Mouse (Mus musculus): ENCODE measurements at regions not wholly inside any gene's neighbourhood (a gene's known extent, or its start where the extent isn't known, plus 50 kb on each side); places are given as distances from the start of the nearest gene placed in this dataset.

DNA sequence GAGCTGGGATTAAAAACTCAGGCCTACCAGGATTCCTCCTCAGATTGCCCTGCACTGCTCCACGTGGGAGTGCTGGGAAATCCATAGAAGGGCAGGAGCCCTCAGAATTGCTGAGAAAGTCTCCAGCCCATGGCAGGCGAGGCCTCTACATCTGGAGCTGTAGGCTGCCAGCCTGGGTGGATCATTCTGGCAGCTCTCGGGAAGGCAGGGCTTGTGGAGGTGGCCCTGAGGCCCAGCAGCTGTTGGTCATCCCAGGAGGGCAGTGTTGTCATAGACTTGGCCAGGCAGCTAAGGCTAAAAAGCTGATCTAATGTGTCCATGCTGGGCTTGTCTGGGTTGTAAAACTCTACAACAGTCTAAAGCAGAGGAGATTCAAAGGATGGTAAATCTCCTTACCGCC, 101.6 kb upstream of the Aldh1a3 start:
- 51% methylated on average over 4 of the region's 4 CpGs for WGBS
- H3K27me3 ChIP-seq (ENCODE audit: control insufficient read depth, insufficient read depth, low read length): no peaks in the 10 kb centered on the region
- H3K36me3 ChIP-seq (ENCODE audit: control insufficient read depth, insufficient read depth, low read length): no peaks in the 10 kb centered on the region
- no peak overlapping the region for H3K9ac ChIP-seq (ENCODE audit: low read length)
- TF ChIP-seq CTCF (IDR thresholded peaks at IDR 0.05; ENCODE audit: low read depth) (no peak), EP300 (optimal IDR thresholded peaks at IDR 0.05) (no peak)
- ATAC-seq (ENCODE audit: low FRiP score, low TSS enrichment): peak; percentile 64; the same call in 1 of the 2 replicates
- DNase-seq (ENCODE audit: low spot score): no peak
- H3K4me2 ChIP-seq (replicated peaks; ENCODE audit: low read depth): no peak overlapping the region
- H3K9me3 ChIP-seq (ENCODE audit: control insufficient read depth, low read length): no peaks in the 10 kb centered on the region
- H3K27ac ChIP-seq (replicated peaks): 0 out of 2 replicates have a peak overlapping the region, but pooled peaks have one; percentile 30
- H3K4me3 ChIP-seq (ENCODE audit: low read depth, low read length): no peak overlapping the region
- H3K4me1 ChIP-seq (replicated peaks; ENCODE audit: control insufficient read depth, insufficient read depth): no peaks in the 10 kb centered on the region

DNA sequence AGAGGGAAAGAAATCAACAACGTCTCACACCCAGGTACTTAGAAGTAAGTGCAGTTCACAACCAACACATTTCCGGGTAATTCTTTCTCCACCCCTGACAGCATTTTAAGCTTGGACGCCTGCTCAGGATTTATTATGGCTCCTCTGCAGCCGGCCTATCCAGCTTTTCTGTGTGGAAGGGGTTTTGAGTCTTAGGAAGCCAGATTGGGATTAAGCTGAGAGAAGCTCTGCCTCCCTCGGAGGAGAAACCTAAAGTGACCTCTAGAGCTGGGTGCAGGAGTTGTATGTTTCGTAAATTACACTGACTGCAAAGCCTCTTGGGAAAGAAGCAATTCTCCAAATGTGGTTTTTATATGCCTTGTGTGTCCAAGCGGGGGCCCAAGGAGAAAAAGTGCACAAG, 96.6 kb upstream of the Aldh1a3 start:
- Histone ChIP-seq H3K4me3 (ENCODE audit: low read depth, low read length) (no peak overlapping the region), H3K27ac (replicated peaks) (no peak overlapping the region; the same call in 1 of the 2 replicates), H3K9me3 (ENCODE audit: control insufficient read depth, low read length) (no peaks in the 10 kb centered on the region), H3K4me1 (replicated peaks; ENCODE audit: control insufficient read depth, insufficient read depth) (no peaks in the 10 kb centered on the region), H3K36me3 (ENCODE audit: control insufficient read depth, insufficient read depth, low read length) (no peaks in the 10 kb centered on the region), H3K4me2 (replicated peaks; ENCODE audit: low read depth) (no peak overlapping the region), H3K9ac (ENCODE audit: low read length) (no peak overlapping the region), H3K27me3 (ENCODE audit: control insufficient read depth, insufficient read depth, low read length) (no peaks in the 10 kb centered on the region)
- peak; percentile 32 for TF ChIP-seq EP300 (optimal IDR thresholded peaks at IDR 0.05)
- TF ChIP-seq CTCF (IDR thresholded peaks at IDR 0.05; ENCODE audit: low read depth): no peak
- 35% methylated on average over 7 of the region's 7 CpGs for WGBS
- ATAC-seq (ENCODE audit: low FRiP score, low TSS enrichment): no peak
- no peak for DNase-seq (ENCODE audit: low spot score)

DNA sequence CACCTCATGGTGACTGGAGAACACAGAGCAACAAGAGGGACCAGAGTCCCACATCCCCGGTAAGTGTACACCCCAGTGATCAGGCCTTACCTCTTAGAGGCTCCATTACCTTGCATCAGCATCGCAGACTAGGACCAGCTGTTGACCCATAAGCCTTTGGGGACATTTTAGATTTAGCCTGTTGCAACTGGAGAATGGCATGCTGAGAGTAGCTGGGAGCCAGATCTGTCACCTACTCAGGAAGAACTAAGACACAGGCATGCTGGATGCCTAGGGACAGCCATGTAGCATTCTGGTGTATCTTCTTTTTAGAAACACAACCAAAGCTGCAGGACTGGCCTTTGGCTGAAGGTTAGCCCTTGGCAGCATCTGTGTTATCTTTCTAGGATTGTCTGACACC, 94.2 kb upstream of the Aldh1a3 start:
- Histone ChIP-seq H3K27ac (replicated peaks) (no peak overlapping the region), H3K27me3 (ENCODE audit: control insufficient read depth, insufficient read depth, low read length) (no peaks in the 10 kb centered on the region), H3K9me3 (ENCODE audit: control insufficient read depth, low read length) (no peaks in the 10 kb centered on the region), H3K4me3 (ENCODE audit: low read depth, low read length) (no peak overlapping the region), H3K36me3 (ENCODE audit: control insufficient read depth, insufficient read depth, low read length) (no peaks in the 10 kb centered on the region), H3K4me2 (replicated peaks; ENCODE audit: low read depth) (no peak overlapping the region), H3K9ac (ENCODE audit: low read length) (no peak overlapping the region), H3K4me1 (replicated peaks; ENCODE audit: control insufficient read depth, insufficient read depth) (no peaks in the 10 kb centered on the region)
- 91% methylated on average over 2 of the region's 2 CpGs for WGBS
- ATAC-seq (ENCODE audit: low FRiP score, low TSS enrichment): no peak
- no peak for TF ChIP-seq CTCF (IDR thresholded peaks at IDR 0.05; ENCODE audit: low read depth)
- DNase-seq (ENCODE audit: low spot score): no peak

DNA sequence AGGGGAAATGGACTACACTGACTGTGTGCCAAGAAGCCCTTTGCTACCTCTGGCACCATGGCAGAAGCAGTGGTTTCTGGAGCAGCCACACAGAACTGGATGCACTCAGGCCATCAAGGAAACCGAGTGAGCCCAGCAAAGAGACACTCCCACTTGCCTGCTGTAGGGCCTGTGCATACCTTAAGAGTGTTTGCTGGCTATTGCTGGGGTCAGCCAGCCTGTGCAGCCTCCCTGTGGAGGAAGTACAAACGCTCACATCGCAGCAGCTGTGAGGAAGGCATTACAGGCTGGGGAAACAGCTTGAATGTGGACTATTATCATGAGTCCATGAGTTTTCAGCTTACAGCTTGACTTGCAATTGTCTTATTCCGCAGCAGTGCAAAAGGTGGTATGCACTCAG, 88.8 kb upstream of the Aldh1a3 start:
- H3K27me3 ChIP-seq (ENCODE audit: control insufficient read depth, insufficient read depth, low read length): no peaks in the 10 kb centered on the region
- no peak overlapping the region for H3K9ac ChIP-seq (ENCODE audit: low read length)
- 0 out of 2 replicates have a peak, but pooled peaks cover 3% of the 10 kb centered on the region for H3K9me3 ChIP-seq (ENCODE audit: control insufficient read depth, low read length)
- no peaks in the 10 kb centered on the region for H3K36me3 ChIP-seq (ENCODE audit: control insufficient read depth, insufficient read depth, low read length)
- ATAC-seq (ENCODE audit: low FRiP score, low TSS enrichment) (peak; percentile 15; the same call in 1 of the 2 replicates), DNase-seq (ENCODE audit: low spot score) (no peak)
- WGBS: 40% methylated on average over 4 of the region's 4 CpGs
- no peak overlapping the region for H3K27ac ChIP-seq (replicated peaks)
- TF ChIP-seq CTCF (IDR thresholded peaks at IDR 0.05; ENCODE audit: low read depth) (no peak), EP300 (optimal IDR thresholded peaks at IDR 0.05) (no peak)
- H3K4me1 ChIP-seq (replicated peaks; ENCODE audit: control insufficient read depth, insufficient read depth): no peaks in the 10 kb centered on the region
- no peak overlapping the region for H3K4me2 ChIP-seq (replicated peaks; ENCODE audit: low read depth)
- no peak overlapping the region for H3K4me3 ChIP-seq (ENCODE audit: low read depth, low read length)

DNA sequence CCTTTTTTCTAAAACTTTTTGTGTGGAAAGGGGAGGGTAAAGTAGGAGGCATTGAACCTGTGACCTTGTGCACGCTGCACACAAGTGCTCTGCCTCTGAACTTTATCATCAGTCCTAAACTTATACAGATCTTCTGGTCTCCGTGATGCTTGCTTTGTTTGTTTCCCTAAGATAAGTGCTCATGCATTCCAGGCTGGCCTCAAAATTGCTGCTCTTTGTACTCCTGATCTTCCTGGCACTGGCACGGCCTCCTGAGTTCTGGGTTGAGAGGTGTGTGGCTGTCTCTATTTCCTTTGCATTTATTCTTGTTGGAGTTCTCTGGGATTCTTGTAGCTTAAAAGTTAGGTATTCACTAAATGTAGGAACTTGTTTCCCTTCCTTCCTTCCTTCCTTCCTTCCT, 86.1 kb upstream of the Aldh1a3 start:
- H3K4me3 ChIP-seq (ENCODE audit: low read depth, low read length): no peak overlapping the region
- DNase-seq (ENCODE audit: low spot score) (no peak), ATAC-seq (ENCODE audit: low FRiP score, low TSS enrichment) (no peak)
- no peaks in the 10 kb centered on the region for H3K27me3 ChIP-seq (ENCODE audit: control insufficient read depth, insufficient read depth, low read length)
- no peak overlapping the region for H3K4me2 ChIP-seq (replicated peaks; ENCODE audit: low read depth)
- no peaks in the 10 kb centered on the region for H3K36me3 ChIP-seq (ENCODE audit: control insufficient read depth, insufficient read depth, low read length)
- H3K4me1 ChIP-seq (replicated peaks; ENCODE audit: control insufficient read depth, insufficient read depth): no peaks in the 10 kb centered on the region
- TF ChIP-seq CTCF (IDR thresholded peaks at IDR 0.05; ENCODE audit: low read depth): no peak
- TF ChIP-seq EP300 (optimal IDR thresholded peaks at IDR 0.05): no peak
- 0 out of 2 replicates have a peak, but pooled peaks cover 3% of the 10 kb centered on the region for H3K9me3 ChIP-seq (ENCODE audit: control insufficient read depth, low read length)
- no peak overlapping the region for H3K9ac ChIP-seq (ENCODE audit: low read length)
- 16% methylated on average over 3 of the region's 3 CpGs for WGBS
- no peak overlapping the region for H3K27ac ChIP-seq (replicated peaks)

DNA sequence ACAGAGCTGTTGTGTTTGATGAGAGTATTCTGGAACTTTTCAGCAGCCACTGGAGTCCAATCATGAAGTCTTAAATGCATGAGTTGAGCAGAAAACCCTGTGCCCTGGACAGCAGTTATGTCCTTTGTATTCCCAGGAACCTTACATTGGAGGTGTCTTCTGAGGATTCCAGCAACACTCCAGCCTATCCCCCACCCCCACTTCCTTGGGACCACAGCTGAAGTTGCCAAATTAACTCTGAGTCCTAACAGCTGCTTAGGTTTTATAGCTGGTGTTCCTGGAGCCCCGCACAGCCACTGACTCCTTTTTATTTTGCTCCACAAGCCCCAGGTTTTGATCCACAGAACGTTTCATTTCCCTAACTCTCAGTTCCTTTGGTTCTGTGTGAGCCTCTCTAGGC, 78.4 kb upstream of the Aldh1a3 start:
- Histone ChIP-seq H3K27me3 (ENCODE audit: control insufficient read depth, insufficient read depth, low read length) (no peaks in the 10 kb centered on the region), H3K4me2 (replicated peaks; ENCODE audit: low read depth) (no peak overlapping the region), H3K9me3 (ENCODE audit: control insufficient read depth, low read length) (no peaks in the 10 kb centered on the region), H3K4me3 (ENCODE audit: low read depth, low read length) (no peak overlapping the region), H3K36me3 (ENCODE audit: control insufficient read depth, insufficient read depth, low read length) (no peaks in the 10 kb centered on the region), H3K27ac (replicated peaks) (no peak overlapping the region), H3K4me1 (replicated peaks; ENCODE audit: control insufficient read depth, insufficient read depth) (no peaks in the 10 kb centered on the region), H3K9ac (ENCODE audit: low read length) (no peak overlapping the region)
- WGBS: 41% methylated on average over 2 of the region's 2 CpGs
- no peak for ATAC-seq (ENCODE audit: low FRiP score, low TSS enrichment)
- DNase-seq (ENCODE audit: low spot score): no peak
- TF ChIP-seq CTCF (IDR thresholded peaks at IDR 0.05; ENCODE audit: low read depth) (no peak), EP300 (optimal IDR thresholded peaks at IDR 0.05) (no peak)

Data from stomach, postnatal 0 days (tissue).